Mouse (Mus musculus): ENCODE data around the gene Frmd4b.

DNA sequence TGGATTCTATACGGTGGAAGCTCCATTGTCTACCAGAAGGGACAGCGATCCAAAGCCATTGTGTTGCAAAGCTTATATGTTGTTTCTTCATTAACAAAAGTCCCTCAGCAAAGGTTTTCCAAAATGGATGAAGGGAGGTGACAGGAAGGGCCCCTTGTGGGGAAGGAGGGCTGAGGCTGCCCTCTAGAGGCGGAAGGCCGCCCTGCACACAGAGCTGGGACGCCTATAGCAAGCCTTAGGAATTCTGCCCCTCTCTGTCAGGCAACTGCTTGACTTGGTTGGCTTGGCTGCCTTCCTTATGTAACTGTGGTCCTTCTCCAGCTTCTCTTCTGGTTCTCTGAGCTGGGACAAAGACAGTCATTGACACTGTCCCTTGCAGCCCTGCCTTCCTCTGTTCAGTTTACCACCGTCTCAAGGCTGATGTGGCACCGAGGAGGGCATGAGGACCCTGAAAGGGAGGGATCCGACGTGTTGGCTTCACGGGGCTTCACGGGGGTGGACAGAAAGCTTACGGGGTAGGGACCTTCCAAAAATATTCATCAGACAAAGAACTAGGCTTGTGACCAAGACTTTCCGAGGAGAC, 200.3 kb downstream of the Frmd4b start:
- TF ChIP-seq CTCF (IDR thresholded peaks at IDR 0.05; ENCODE audit: extremely low read depth, insufficient read length, insufficient replicate concordance, low read depth, low read length): peak; percentile 97
- no peak for TF ChIP-seq POLR2A (IDR thresholded peaks at IDR 0.05; ENCODE audit: low read depth, low read length)

All from small intestine, adult 2 months (tissue).